Mouse (Mus musculus): Measurements from ENCODE around the gene Fgfr2.
A peak's percentile ranks its signal among the peaks of the same experiment; 100 is the strongest.

Fgfr2 gene

DNA sequence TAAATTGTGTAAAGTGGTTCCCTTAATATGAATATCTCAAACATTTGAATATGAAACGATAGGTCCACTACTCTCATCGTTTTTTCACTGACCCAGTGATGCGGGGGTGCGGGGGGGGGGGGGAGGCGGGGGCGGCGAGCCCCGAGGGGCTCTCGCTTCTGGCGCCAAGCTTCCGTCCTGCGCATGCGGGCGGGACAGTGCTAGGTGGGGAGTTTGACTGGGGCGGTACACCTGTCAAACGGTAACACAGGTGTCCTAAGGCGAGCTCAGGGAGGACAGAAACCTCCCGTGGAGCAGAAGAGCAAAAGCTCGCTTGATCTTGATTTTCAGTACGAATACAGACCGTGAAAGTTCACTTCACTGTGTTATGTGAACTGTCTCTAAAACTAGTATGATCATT, 2288.9 kb downstream of the Fgfr2 start:
- TF ChIP-seq CTCF (conservative IDR thresholded peaks at IDR 0.05; ENCODE audit: low read length) (no peak), NANOG (IDR thresholded peaks at IDR 0.05; ENCODE audit: borderline replicate concordance, low read length) (no peak), POU5F1 (IDR thresholded peaks at IDR 0.05; ENCODE audit: borderline replicate concordance, low read length) (no peak)
- Histone ChIP-seq H3K27me3 (ENCODE audit: insufficient read depth, low read length) (peaks cover 26% of the 10 kb centered on the region), H3K36me3 (ENCODE audit: insufficient read depth, low read length) (no peaks in the 10 kb centered on the region), H3K4me1 (replicated peaks; ENCODE audit: low read depth, low read length) (peaks cover 53% of the 10 kb centered on the region), H3K9me3 (ENCODE audit: low read length) (no peaks in the 10 kb centered on the region), H3K4me3 (replicated peaks; ENCODE audit: low read length) (no peak overlapping the region)

DNA sequence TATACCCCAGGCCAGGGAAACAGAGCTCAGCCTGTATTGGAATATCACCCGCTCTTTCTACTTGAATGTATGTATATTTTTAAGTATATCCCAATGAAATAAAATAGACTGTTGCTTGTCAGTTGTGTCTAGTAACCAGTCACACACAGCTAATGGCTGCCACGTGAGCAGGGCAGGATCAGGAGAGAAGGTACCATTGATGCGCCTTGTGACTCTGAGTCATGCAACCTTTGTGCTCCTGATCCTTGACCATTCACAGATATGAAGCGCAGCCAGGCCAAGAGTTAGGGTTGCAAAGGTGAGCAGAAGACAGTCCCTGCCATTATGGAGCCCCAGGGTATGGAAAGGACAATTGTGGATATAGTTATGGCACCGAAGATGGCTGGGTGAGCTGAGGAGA, 2291.6 kb downstream of the Fgfr2 start:
- Histone ChIP-seq H3K27me3 (ENCODE audit: insufficient read depth, low read length) (peaks cover 32% of the 10 kb centered on the region), H3K9me3 (ENCODE audit: low read length) (no peaks in the 10 kb centered on the region), H3K36me3 (ENCODE audit: insufficient read depth, low read length) (no peaks in the 10 kb centered on the region), H3K4me3 (replicated peaks; ENCODE audit: low read length) (no peak overlapping the region), H3K4me1 (replicated peaks; ENCODE audit: low read depth, low read length) (peaks cover 40% of the 10 kb centered on the region)
- TF ChIP-seq NANOG (IDR thresholded peaks at IDR 0.05; ENCODE audit: borderline replicate concordance, low read length) (no peak), CTCF (conservative IDR thresholded peaks at IDR 0.05; ENCODE audit: low read length) (no peak), POU5F1 (IDR thresholded peaks at IDR 0.05; ENCODE audit: borderline replicate concordance, low read length) (no peak)

DNA sequence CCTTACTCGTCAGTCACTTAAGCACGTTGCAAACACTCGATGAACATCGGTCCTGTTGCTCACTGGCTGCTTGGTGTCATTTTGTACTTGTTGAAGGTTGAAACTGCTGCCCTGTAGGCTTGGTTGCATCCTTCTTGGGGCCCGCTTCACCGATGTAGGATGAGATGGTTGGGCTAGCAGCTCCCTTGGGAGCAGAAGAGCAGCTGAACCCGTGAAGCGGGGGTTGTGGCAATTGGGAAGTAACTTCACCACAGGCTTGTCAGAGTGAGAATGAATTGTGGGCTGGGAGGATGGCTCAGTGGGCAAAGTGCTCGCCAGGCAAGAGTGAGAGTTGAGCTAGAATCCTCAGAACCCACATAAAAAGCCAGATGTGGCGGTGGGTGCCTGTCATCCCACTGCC, 2294.7 kb downstream of the Fgfr2 start:
- H3K9me3 ChIP-seq (ENCODE audit: low read length), result no peaks in the 10 kb centered on the region
- no peak overlapping the region for H3K4me3 ChIP-seq (replicated peaks; ENCODE audit: low read length)
- peaks cover 15% of the 10 kb centered on the region for H3K4me1 ChIP-seq (replicated peaks; ENCODE audit: low read depth, low read length)
- peaks cover 41% of the 10 kb centered on the region for H3K27me3 ChIP-seq (ENCODE audit: insufficient read depth, low read length)
- H3K36me3 ChIP-seq (ENCODE audit: insufficient read depth, low read length), result no peaks in the 10 kb centered on the region
- TF ChIP-seq POU5F1 (IDR thresholded peaks at IDR 0.05; ENCODE audit: borderline replicate concordance, low read length) (no peak), NANOG (IDR thresholded peaks at IDR 0.05; ENCODE audit: borderline replicate concordance, low read length) (no peak), CTCF (conservative IDR thresholded peaks at IDR 0.05; ENCODE audit: low read length) (no peak)

DNA sequence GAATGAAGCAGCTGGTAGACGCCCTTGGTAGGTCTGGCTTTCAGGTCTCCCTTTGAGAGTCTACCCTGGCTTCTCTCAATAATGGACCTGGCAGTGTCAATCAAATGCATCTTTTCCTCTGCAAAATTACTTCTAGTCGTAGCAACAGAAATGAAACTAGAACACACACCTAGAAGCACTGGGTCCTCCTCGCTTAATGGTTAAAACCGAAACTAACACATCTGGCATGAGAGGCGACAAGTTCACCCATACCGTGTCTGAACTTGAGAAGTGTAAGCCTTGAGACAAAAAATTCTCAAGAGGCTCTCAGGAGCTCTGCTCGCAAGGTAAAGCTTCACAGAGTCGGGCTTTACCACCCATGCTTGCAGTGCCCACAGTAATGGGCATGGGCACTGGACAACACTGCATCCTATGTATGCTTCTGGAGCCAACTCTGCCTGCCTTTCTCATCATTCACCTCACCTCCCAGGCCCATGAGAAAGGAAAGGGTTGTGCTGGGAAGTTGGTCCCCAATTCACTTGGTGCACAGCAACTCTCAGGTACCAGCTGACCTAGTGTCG, 2295.2 kb downstream of the Fgfr2 start:
- Histone ChIP-seq H3K27me3 (ENCODE audit: insufficient read depth, low read length) (peaks cover 40% of the 10 kb centered on the region), H3K4me1 (replicated peaks; ENCODE audit: low read depth, low read length) (peaks cover 15% of the 10 kb centered on the region), H3K4me3 (replicated peaks; ENCODE audit: low read length) (no peak overlapping the region), H3K36me3 (ENCODE audit: insufficient read depth, low read length) (no peaks in the 10 kb centered on the region), H3K9me3 (ENCODE audit: low read length) (no peaks in the 10 kb centered on the region)
- TF ChIP-seq CTCF (conservative IDR thresholded peaks at IDR 0.05; ENCODE audit: low read length) (no peak), POU5F1 (IDR thresholded peaks at IDR 0.05; ENCODE audit: borderline replicate concordance, low read length) (no peak), NANOG (IDR thresholded peaks at IDR 0.05; ENCODE audit: borderline replicate concordance, low read length) (no peak)

DNA sequence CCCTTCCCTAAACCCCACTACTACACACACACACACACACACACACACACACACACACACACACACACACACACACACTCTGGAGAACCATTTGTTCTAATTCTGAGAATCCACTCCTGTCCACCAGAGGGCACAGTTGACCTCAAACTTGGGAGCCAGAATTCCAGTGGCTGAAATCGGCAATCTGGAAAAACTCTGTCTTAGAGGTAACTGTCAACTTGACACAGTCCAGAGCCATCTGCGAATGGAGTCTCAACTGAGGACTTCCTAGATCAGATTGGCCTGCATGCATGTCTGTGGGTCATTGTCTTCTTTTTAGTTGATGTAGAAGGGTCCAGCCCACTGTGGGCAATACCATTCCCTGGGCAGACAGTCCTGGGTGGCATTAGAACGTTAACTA, 2295.7 kb downstream of the Fgfr2 start:
- TF ChIP-seq NANOG (IDR thresholded peaks at IDR 0.05; ENCODE audit: borderline replicate concordance, low read length) (no peak), CTCF (conservative IDR thresholded peaks at IDR 0.05; ENCODE audit: low read length) (peak; percentile 30)
- H3K4me1 ChIP-seq (replicated peaks; ENCODE audit: low read depth, low read length), result peaks cover 15% of the 10 kb centered on the region
- no peaks in the 10 kb centered on the region for H3K36me3 ChIP-seq (ENCODE audit: insufficient read depth, low read length)

GRCm38 (mm10) chr7:130826343-130826742, 2296.8 kb downstream of the Fgfr2 start:
- peaks cover 15% of the 10 kb centered on the region for H3K4me1 ChIP-seq (replicated peaks; ENCODE audit: low read depth, low read length)
- peaks cover 48% of the 10 kb centered on the region for H3K27me3 ChIP-seq (ENCODE audit: insufficient read depth, low read length)
- no peak overlapping the region for H3K4me3 ChIP-seq (replicated peaks; ENCODE audit: low read length)

More for the DNA sequence above, 2295.7 kb downstream of the Fgfr2 start:
- Histone ChIP-seq H3K27me3 (ENCODE audit: insufficient read depth, low read length) (peaks cover 41% of the 10 kb centered on the region), H3K9me3 (ENCODE audit: low read length) (no peaks in the 10 kb centered on the region), H3K4me3 (replicated peaks; ENCODE audit: low read length) (no peak overlapping the region)

DNA sequence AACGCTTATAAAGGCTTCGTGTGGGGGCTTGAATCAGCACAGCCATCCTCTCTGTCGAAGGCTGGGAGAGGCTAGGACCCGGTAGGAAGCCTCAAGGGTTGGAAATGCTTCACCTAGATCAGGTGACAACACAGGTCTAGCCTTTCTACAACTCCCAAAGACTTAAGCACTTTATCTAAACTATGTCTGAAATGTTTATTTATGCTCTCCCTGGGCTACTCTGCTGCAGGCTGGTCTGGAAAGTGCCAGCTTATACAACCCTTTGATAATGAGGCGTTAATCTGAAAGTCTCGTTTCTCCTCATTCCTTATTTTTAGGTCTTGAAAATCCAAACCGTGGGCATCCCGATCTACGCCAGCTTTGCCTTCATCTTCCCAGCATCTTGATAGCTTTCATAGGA, 2299.2 kb downstream of the Fgfr2 start:
- Histone ChIP-seq H3K9me3 (ENCODE audit: low read length) (no peaks in the 10 kb centered on the region), H3K27me3 (ENCODE audit: insufficient read depth, low read length) (peaks cover 61% of the 10 kb centered on the region), H3K4me3 (replicated peaks; ENCODE audit: low read length) (no peak overlapping the region), H3K4me1 (replicated peaks; ENCODE audit: low read depth, low read length) (peaks cover 1% of the 10 kb centered on the region), H3K36me3 (ENCODE audit: insufficient read depth, low read length) (no peaks in the 10 kb centered on the region)
- TF ChIP-seq POU5F1 (IDR thresholded peaks at IDR 0.05; ENCODE audit: borderline replicate concordance, low read length) (no peak), NANOG (IDR thresholded peaks at IDR 0.05; ENCODE audit: borderline replicate concordance, low read length) (no peak), CTCF (conservative IDR thresholded peaks at IDR 0.05; ENCODE audit: low read length) (no peak)

More at GRCm38 (mm10) chr7:130826343-130826742, 2296.8 kb downstream of the Fgfr2 start:
- no peak for TF ChIP-seq CTCF (conservative IDR thresholded peaks at IDR 0.05; ENCODE audit: low read length)
- no peak for TF ChIP-seq POU5F1 (IDR thresholded peaks at IDR 0.05; ENCODE audit: borderline replicate concordance, low read length)
- no peak for TF ChIP-seq NANOG (IDR thresholded peaks at IDR 0.05; ENCODE audit: borderline replicate concordance, low read length)
- no peaks in the 10 kb centered on the region for H3K36me3 ChIP-seq (ENCODE audit: insufficient read depth, low read length)
- no peaks in the 10 kb centered on the region for H3K9me3 ChIP-seq (ENCODE audit: low read length)

DNA sequence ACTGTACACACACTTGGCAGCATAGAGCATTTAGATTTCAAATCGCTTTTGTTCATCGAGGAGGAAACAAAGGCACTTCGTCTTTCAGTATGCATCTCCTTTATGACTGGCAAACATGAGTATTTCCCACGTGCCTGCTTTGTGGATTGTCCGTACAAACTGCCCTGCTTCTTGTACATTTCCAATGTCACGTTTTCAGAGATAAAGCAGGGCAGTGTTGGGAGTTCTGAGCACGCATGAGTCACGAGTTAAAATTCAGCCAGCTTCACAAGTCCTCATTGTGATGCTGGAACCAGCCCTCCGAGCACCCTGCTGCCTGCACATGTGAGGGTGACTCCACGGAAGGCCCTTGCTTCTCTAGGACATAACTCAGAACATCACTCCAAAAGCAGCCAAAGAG, 2303.5 kb downstream of the Fgfr2 start:
- Histone ChIP-seq H3K36me3 (ENCODE audit: insufficient read depth, low read length) (no peaks in the 10 kb centered on the region), H3K4me3 (replicated peaks; ENCODE audit: low read length) (no peak overlapping the region), H3K27me3 (ENCODE audit: insufficient read depth, low read length) (peaks cover 58% of the 10 kb centered on the region), H3K9me3 (ENCODE audit: low read length) (no peaks in the 10 kb centered on the region), H3K4me1 (replicated peaks; ENCODE audit: low read depth, low read length) (no peaks in the 10 kb centered on the region)
- TF ChIP-seq NANOG (IDR thresholded peaks at IDR 0.05; ENCODE audit: borderline replicate concordance, low read length) (no peak), POU5F1 (IDR thresholded peaks at IDR 0.05; ENCODE audit: borderline replicate concordance, low read length) (no peak), CTCF (conservative IDR thresholded peaks at IDR 0.05; ENCODE audit: low read length) (no peak)

GRCm38 (mm10) chr7:130818813-130819212, 2304.3 kb downstream of the Fgfr2 start:
- Histone ChIP-seq H3K4me1 (replicated peaks; ENCODE audit: low read depth, low read length) (no peaks in the 10 kb centered on the region), H3K36me3 (ENCODE audit: insufficient read depth, low read length) (no peaks in the 10 kb centered on the region), H3K27me3 (ENCODE audit: insufficient read depth, low read length) (peaks cover 50% of the 10 kb centered on the region), H3K9me3 (ENCODE audit: low read length) (no peaks in the 10 kb centered on the region), H3K4me3 (replicated peaks; ENCODE audit: low read length) (no peak overlapping the region)
- TF ChIP-seq NANOG (IDR thresholded peaks at IDR 0.05; ENCODE audit: borderline replicate concordance, low read length), result no peak
- TF ChIP-seq CTCF (conservative IDR thresholded peaks at IDR 0.05; ENCODE audit: low read length), result no peak
- TF ChIP-seq POU5F1 (IDR thresholded peaks at IDR 0.05; ENCODE audit: borderline replicate concordance, low read length), result no peak

Data from E14TG2a.4 (cell line).